ENCODE assay signal across 12 mouse cellular contexts in genomic region chr6:145530464-145530863, GRCm38 (mm10).
"Had no signal": no experiment of that assay in that cellular context is flagged by ENCODE, and none has a peak within 500 bp of the region (broad histone marks: within the 10 kb centered on the region; RNA-seq: fewer than 3 reads in every experiment).

No protein-coding gene starts in this region.

- DNase-seq: kidney, adult 18-20 months; kidney, postnatal 25 days; liver; lung, adult 18-20 months; lung, postnatal 10 days; lung, postnatal 36 days; retina, postnatal 1 day; right cerebral cortex, postnatal 25 days; thymus, postnatal 25 days had no signal

- ATAC-seq: intestine, embryonic 16.5 days; liver, embryonic 12.5 days; midbrain, embryonic 15.5 days had no signal
